Mouse (Mus musculus) heart, embryonic 10.5 days (tissue): ENCODE data around the gene Aco1. TPM values are rescaled to one million over a fixed set of nuclear protein-coding genes. Genes with fewer than 3 reads are reported as not detected.

ENCODE experiments used
- polyA plus RNA-seq: library from polyadenylated mRNA; unstranded; fragments of >200 nt; fragmentation: Nextera tagmentation; extraction: Ambion mirVana; gene quantifications from 2 replicates; pipeline ENCODE4 v1.2.1, GENCODE M21; 2016

The Aco1 gene
- polyA plus RNA-seq, 1 experiment from 2014 or later: 39.5 TPM

Other genes with a start within 250 kb of the Aco1 start
- gene Ddx58, start 96.7 kb downstream of the Aco1 start, polyA plus RNA-seq: 3.8 and 4.0 TPM in 2 replicates
- 16.3 and 23.2 TPM in 2 replicates for gene Smim27, start 126.5 kb downstream of the Aco1 start, polyA plus RNA-seq
- 34.9 and 40.9 TPM in 2 replicates for gene Topors, start 126.8 kb downstream of the Aco1 start, polyA plus RNA-seq
- 439 and 487 TPM in 2 replicates for gene Ndufb6, start 136.3 kb downstream of the Aco1 start, polyA plus RNA-seq